Mouse (Mus musculus): ENCODE measurements around the gene Taar7f. TPM values are rescaled to one million over a fixed set of nuclear protein-coding genes. Genes with fewer than 3 reads are reported as not detected.

Gene Taar7f
- total RNA-seq, 2 experiments from 2014 or later = not detected

Other genes starting within 250 kb of the Taar7f start
- gene Vnn3, start 198.0 kb upstream of the Taar7f start, total RNA-seq (2021) = 10 to 100 TPM in 1 of 2 experiments, 1 to 10 TPM in 1; 4.2 to 44.2 TPM
- 10 to 100 TPM; 19.8 to 40.5 TPM for gene Vnn1, start 154.8 kb upstream of the Taar7f start, total RNA-seq (2021)
- gene Taar1, start 129.2 kb upstream of the Taar7f start, total RNA-seq (2021) = not detected
- gene Taar2, start 110.9 kb upstream of the Taar7f start, total RNA-seq (2021) = not detected
- gene Taar3, start 100.0 kb upstream of the Taar7f start, total RNA-seq (2021) = not detected
- not detected for gene Taar4, start 89.0 kb upstream of the Taar7f start, total RNA-seq (2021)
- not detected for gene Taar5, start 78.8 kb upstream of the Taar7f start, total RNA-seq (2021)
- not detected for gene Taar6, start 63.9 kb upstream of the Taar7f start, total RNA-seq (2021)
- not detected for gene Taar7a, start 56.0 kb upstream of the Taar7f start, total RNA-seq (2021)
- not detected for gene Taar7b, start 49.6 kb upstream of the Taar7f start, total RNA-seq (2021)
- gene Taar7d, start 22.3 kb upstream of the Taar7f start, total RNA-seq (2021) = not detected
- not detected for gene Taar7e, start 11.9 kb upstream of the Taar7f start, total RNA-seq (2021)
- not detected for gene Taar8a, start 27.0 kb downstream of the Taar7f start, total RNA-seq (2021)
- not detected for gene Taar8b, start 42.8 kb downstream of the Taar7f start, total RNA-seq (2021)
- not detected for gene Taar8c, start 52.4 kb downstream of the Taar7f start, total RNA-seq (2021)
- gene Taar9, start 60.0 kb downstream of the Taar7f start, total RNA-seq (2021) = not detected
- 100 to 1,000 TPM; 137 to 143 TPM for gene Stx7, start 99.8 kb downstream of the Taar7f start, total RNA-seq (2021)
- under 1 TPM in 1 of 2 experiments, not detected in 1; 0.26 TPM for gene Moxd1, start 174.0 kb downstream of the Taar7f start, total RNA-seq (2021)